Mouse (Mus musculus) liver, embryonic 14.5 days (tissue): ENCODE measurements around the gene Nle1.

ENCODE experiments used
- CTCF ChIP-seq: IDR thresholded peaks from 2 replicates; pipeline ENCODE4 v1.5.1; 2016; ENCODE audit warnings: antibody characterized with exemption, low read depth, control low read depth
- EP300 ChIP-seq: IDR thresholded peaks from 2 replicates; pipeline ENCODE4 v1.6.1; 2016; ENCODE audit warnings: antibody characterized with exemption, low read depth

GRCm38 (mm10) chr11:82874924-82875323, 33.3 kb downstream of the Nle1 start:
- peak; percentile 11; the same call in 1 of the 2 replicates for TF ChIP-seq EP300
- no peak for TF ChIP-seq CTCF
